Mouse (Mus musculus) kidney, embryonic 14.5 days (tissue): Measurements from ENCODE around the gene Gk5. TPM values are rescaled to one million over a fixed set of nuclear protein-coding genes. Genes with fewer than 3 reads are reported as not detected.

Experiments used
- ATAC-seq: fragments of 200-750 bp; cut with Nextera tagmentation; 2 replicates; pipeline ENCODE4 v1.8.0; 2017; ENCODE audit warnings: moderate number of reproducible peaks, mild to moderate bottlenecking, moderate TSS enrichment, moderate library complexity; ENCODE audit not compliant: low FRiP score, low TSS enrichment
- H3K27ac ChIP-seq: fragments of 300-500 bp; sonication (generic); 2 replicates; pipeline ENCODE4 v1.5.1; 2014; ENCODE audit warnings: low read depth, mild to moderate bottlenecking, low read length, moderate library complexity, mixed read lengths
- H3K27me3 ChIP-seq: fragments of 300-500 bp; sonication (generic); 2 replicates; pipeline ENCODE4 v1.6.1; 2014; ENCODE audit warnings: mild to moderate bottlenecking, low read length; ENCODE audit not compliant: control insufficient read depth, insufficient read depth
- H3K36me3 ChIP-seq: fragments of 300-500 bp; sonication (generic); 2 replicates; pipeline ENCODE4 v1.6.1; 2014; ENCODE audit warnings: low read length, mixed read lengths; ENCODE audit not compliant: control insufficient read depth, insufficient read depth
- H3K4me1 ChIP-seq: fragments of 300-500 bp; sonication (generic); 2 replicates; pipeline ENCODE4 v1.6.1; 2014; ENCODE audit warnings: low read length, mixed read lengths; ENCODE audit not compliant: control insufficient read depth, insufficient read depth
- H3K4me2 ChIP-seq: fragments of 300-500 bp; sonication (generic); replicated peaks from 2 replicates; pipeline ENCODE4 v1.6.1; 2014; ENCODE audit warnings: low read depth, mild to moderate bottlenecking, low read length
- H3K4me3 ChIP-seq: fragments of 300-500 bp; sonication (generic); 2 replicates; pipeline ENCODE4 v1.5.1; 2014; ENCODE audit warnings: mild to moderate bottlenecking, low read length
- H3K9ac ChIP-seq: fragments of 300-500 bp; sonication (generic); 2 replicates; pipeline ENCODE4 v1.6.1; 2014; ENCODE audit warnings: low read depth, mild to moderate bottlenecking, low read length, moderate library complexity
- H3K9me3 ChIP-seq: fragments of 300-500 bp; sonication (generic); 2 replicates; pipeline ENCODE4 v1.6.1; 2016; ENCODE audit warnings: low read length; ENCODE audit not compliant: control insufficient read depth
- WGBS: fragments of 180-500 bp; shearing (Covaris S2); extraction: QIAGEN DNeasy Blood & Tissue Kit; methylation state at CpG from one replicate; pipeline ENCODE4 v1.1.7; 2014; 5-methylcytosine and 5-hydroxymethylcytosine counted together
- polyA plus RNA-seq: library from polyadenylated mRNA; unstranded; fragments of >200 nt; fragmentation: Nextera tagmentation; extraction: Ambion mirVana; gene quantifications from 2 replicates; pipeline ENCODE4 v1.2.1, GENCODE M21; 2014

Gene Gk5
- polyA plus RNA-seq, 1 experiment from 2014 or later, result 6.8 TPM

GRCm38 (mm10) chr9:96223302-96223701 lies 104.1 kb downstream of the Gk5 start:
- Histone ChIP-seq H3K4me3 (no peak overlapping the region), H3K27ac (no peak overlapping the region), H3K36me3 (no peaks in the 10 kb centered on the region), H3K4me1 (no peaks in the 10 kb centered on the region), H3K4me2 (no peak overlapping the region), H3K27me3 (no peaks in the 10 kb centered on the region), H3K9me3 (no peaks in the 10 kb centered on the region), H3K9ac (no peak overlapping the region)
- no peak for ATAC-seq
- 81% methylated on average over 2 of the region's 2 CpGs for WGBS

GRCm38 (mm10) chr9:96228285-96228684 lies 109.1 kb downstream of the Gk5 start:
- Histone ChIP-seq H3K9ac (no peak overlapping the region), H3K4me3 (no peak overlapping the region), H3K9me3 (no peaks in the 10 kb centered on the region), H3K4me2 (no peak overlapping the region), H3K36me3 (no peaks in the 10 kb centered on the region), H3K4me1 (no peaks in the 10 kb centered on the region), H3K27me3 (no peaks in the 10 kb centered on the region), H3K27ac (no peak overlapping the region)
- ATAC-seq, result no peak

GRCm38 (mm10) chr9:96230271-96230670 lies 111.1 kb downstream of the Gk5 start:
- Histone ChIP-seq H3K4me3 (no peak overlapping the region), H3K27ac (no peak overlapping the region), H3K9me3 (no peaks in the 10 kb centered on the region), H3K9ac (no peak overlapping the region), H3K4me2 (no peak overlapping the region), H3K4me1 (no peaks in the 10 kb centered on the region), H3K36me3 (no peaks in the 10 kb centered on the region), H3K27me3 (no peaks in the 10 kb centered on the region)
- WGBS, result 90% methylated on average over 2 of the region's 2 CpGs
- ATAC-seq, result no peak

Other genes with a start within 250 kb of the Gk5 start
- 13.1 and 29.2 TPM in 2 replicates for gene Xrn1, start 164.6 kb upstream of the Gk5 start, polyA plus RNA-seq
- 64.5 and 65.4 TPM in 2 replicates for gene Tfdp2, start 76.9 kb downstream of the Gk5 start, polyA plus RNA-seq
- 126 and 179 TPM in 2 replicates for gene Atp1b3, start 245.1 kb downstream of the Gk5 start, polyA plus RNA-seq